Mouse (Mus musculus) left cerebral cortex, adult 9 months (tissue): ENCODE data around the gene Olfr718-ps1.
"Not testable (repeated sequence)": the region's sequence is repeated elsewhere in the genome, so short reads cannot be mapped to it uniquely, and the experiment has no call there.

Source experiments
- DNase-seq, 2 experiments: peaks; one replicate each; pipeline ENCODE4 v3.0.0; 2022; ENCODE audit warnings: low spot score in 2 of 2

The Olfr718-ps1 gene

GRCm38 (mm10) chr5:143147481-143147880, at the start of gene Olfr718-ps1:
Olfr718-ps1 (minus strand) TSS chr5:143147581.
- DNase-seq: no peak

- DNase-seq: no peak
Measured at GRCm38 (mm10) chr5:143196506-143196905, 49.1 kb upstream of the Olfr718-ps1 start.

- no peak for DNase-seq
Measured at GRCm38 (mm10) chr5:143195166-143195565, 47.8 kb upstream of the Olfr718-ps1 start.

GRCm38 (mm10) chr5:143194747-143195146, 47.4 kb upstream of the Olfr718-ps1 start:
- DNase-seq: not testable (repeated sequence)

GRCm38 (mm10) chr5:143192806-143193205, 45.4 kb upstream of the Olfr718-ps1 start:
- DNase-seq: no peak

- not testable (repeated sequence) for DNase-seq
Measured at GRCm38 (mm10) chr5:143188014-143188413, 40.6 kb upstream of the Olfr718-ps1 start.

- peak; percentile 91 to 96 for DNase-seq
Measured at GRCm38 (mm10) chr5:143180255-143181076, 33.1 kb upstream of the Olfr718-ps1 start, which contains the start of the genes Rbak and Spdye4b. Rbak (minus strand) TSS chr5:143180775. Spdye4b (plus strand) TSS chr5:143181017.

- DNase-seq: no peak
Measured at GRCm38 (mm10) chr5:143179179-143179578, 31.8 kb upstream of the Olfr718-ps1 start.

GRCm38 (mm10) chr5:143177541-143178200, 30.3 kb upstream of the Olfr718-ps1 start:
- no peak for DNase-seq

- no peak for DNase-seq
Measured at GRCm38 (mm10) chr5:143175970-143176369, 28.6 kb upstream of the Olfr718-ps1 start.

GRCm38 (mm10) chr5:143165508-143166070, 18.2 kb upstream of the Olfr718-ps1 start:
- DNase-seq: no peak

- DNase-seq: no peak
Measured at GRCm38 (mm10) chr5:143155534-143155933, 8.2 kb upstream of the Olfr718-ps1 start.

- DNase-seq: no peak
Measured at GRCm38 (mm10) chr5:143153756-143154155, 6.4 kb upstream of the Olfr718-ps1 start.

GRCm38 (mm10) chr5:143150044-143150443, 2.7 kb upstream of the Olfr718-ps1 start:
- DNase-seq: no peak

- no peak for DNase-seq
Measured at GRCm38 (mm10) chr5:143149536-143149935, 2.2 kb upstream of the Olfr718-ps1 start.

- no peak for DNase-seq
Measured at GRCm38 (mm10) chr5:143148661-143149060, 1.3 kb upstream of the Olfr718-ps1 start.

GRCm38 (mm10) chr5:143137580-143137979, 9.8 kb downstream of the Olfr718-ps1 start:
- DNase-seq: no peak

GRCm38 (mm10) chr5:143135042-143135441, 12.3 kb downstream of the Olfr718-ps1 start:
- DNase-seq: no peak

GRCm38 (mm10) chr5:143134216-143135010, 13.0 kb downstream of the Olfr718-ps1 start:
- not testable (repeated sequence) for DNase-seq

- DNase-seq: no peak
Measured at GRCm38 (mm10) chr5:143132935-143133514, 14.4 kb downstream of the Olfr718-ps1 start.

GRCm38 (mm10) chr5:143130342-143130741, 17.0 kb downstream of the Olfr718-ps1 start:
- no peak for DNase-seq
